Mouse (Mus musculus): Measurements from ENCODE around the gene Cdc20.

GRCm38 (mm10) chr4:118421384-118421783 lies 15.8 kb downstream of the Cdc20 start:
- TF ChIP-seq CTCF (IDR thresholded peaks at IDR 0.05; ENCODE audit: low read depth) (no peak), EP300 (IDR thresholded peaks at IDR 0.05; ENCODE audit: low read depth) (no peak)
